Mouse (Mus musculus): ENCODE measurements around the gene Evx2. TPM values are rescaled to one million over a fixed set of nuclear protein-coding genes. Genes with fewer than 3 reads are reported as not detected.

The Evx2 gene
- total and polyA plus RNA-seq, 2 experiments from 2014 or later = 0.55 to 4.3 TPM

DNA sequence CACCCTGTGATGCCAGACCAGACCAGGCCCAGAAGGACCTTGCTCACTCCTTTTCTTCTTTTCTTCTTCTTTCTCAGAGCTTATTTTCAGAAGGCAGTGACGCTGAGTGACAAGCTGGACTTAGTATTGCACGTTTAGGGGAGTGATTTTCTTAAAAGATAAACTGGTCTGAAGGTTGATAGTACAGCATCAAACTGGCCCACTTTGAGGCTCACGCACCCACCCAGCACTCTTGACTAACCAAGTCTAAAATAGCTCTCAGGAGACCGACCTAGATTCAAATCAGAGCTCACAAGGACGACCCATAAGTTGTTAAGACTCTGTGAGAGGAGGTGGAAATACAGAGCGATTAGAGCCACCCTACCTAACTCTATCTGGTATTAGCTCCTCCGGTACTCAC, 7.1 kb upstream of the Evx2 start:
- Histone ChIP-seq H3K36me3 (ENCODE audit: insufficient read depth, low read length) (no peaks in the 10 kb centered on the region), H3K27me3 (ENCODE audit: insufficient read depth, low read length) (peaks cover 92% of the 10 kb centered on the region), H3K4me1 (ENCODE audit: insufficient read depth, low read length) (no peaks in the 10 kb centered on the region), H3K9ac (replicated peaks; ENCODE audit: low read length) (no peak overlapping the region), H3K4me3 (ENCODE audit: low read length) (no peak overlapping the region), H3K9me3 (ENCODE audit: low read length) (no peaks in the 10 kb centered on the region), H3K27ac (no peak overlapping the region), H3K4me2 (ENCODE audit: low read depth, low read length) (no peak overlapping the region)
- TF ChIP-seq CTCF (IDR thresholded peaks at IDR 0.05; ENCODE audit: low read depth) = no peak
- no peak for ATAC-seq
- DNase-seq (ENCODE audit: low spot score) = no peak
- 5% methylated on average over 7 of the region's 7 CpGs for WGBS

DNA sequence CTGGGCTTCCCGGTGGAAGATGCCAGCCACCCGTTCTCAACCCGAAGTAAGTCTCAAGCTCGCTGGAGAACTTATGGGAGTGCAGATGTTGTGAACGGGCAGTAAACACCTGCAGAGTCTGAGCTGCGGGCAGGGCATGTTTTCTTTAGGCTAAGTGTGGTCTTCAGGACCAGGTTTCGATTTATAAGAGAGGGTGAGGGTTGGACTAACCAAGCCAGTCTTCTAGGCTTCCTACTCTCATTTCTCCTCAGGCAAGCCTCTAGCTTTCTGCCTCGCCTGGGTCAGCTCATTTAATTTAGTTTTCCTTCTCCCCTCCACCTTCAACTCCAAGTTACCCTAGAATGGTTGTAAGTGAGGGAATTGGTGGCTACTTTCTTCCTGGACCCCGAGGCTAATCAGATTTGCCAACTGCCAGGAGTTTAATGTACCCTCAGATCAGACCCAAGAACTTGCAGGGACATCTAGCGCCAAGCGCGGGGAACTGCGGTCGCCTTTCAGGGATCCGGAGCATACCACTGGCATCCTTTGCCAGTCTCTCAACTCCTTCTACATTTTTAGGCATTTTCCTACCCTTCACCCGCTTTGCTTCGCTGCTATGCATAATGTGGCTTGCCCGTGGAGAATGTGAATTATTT, 4.1 kb upstream of the Evx2 start:
- peak; percentile 83 for DNase-seq (ENCODE audit: low spot score)
- no peak; the same call in 1 of the 2 replicates for ATAC-seq
- Histone ChIP-seq H3K4me2 (ENCODE audit: low read depth, low read length) (no peak overlapping the region), H3K4me1 (ENCODE audit: insufficient read depth, low read length) (no peaks in the 10 kb centered on the region), H3K36me3 (ENCODE audit: insufficient read depth, low read length) (no peaks in the 10 kb centered on the region), H3K9ac (replicated peaks; ENCODE audit: low read length) (no peak overlapping the region), H3K27me3 (ENCODE audit: insufficient read depth, low read length) (peaks cover 92% of the 10 kb centered on the region), H3K4me3 (ENCODE audit: low read length) (no peak overlapping the region), H3K9me3 (ENCODE audit: low read length) (no peaks in the 10 kb centered on the region), H3K27ac (no peak overlapping the region)
- 4% methylated on average over 18 of the region's 18 CpGs for WGBS
- TF ChIP-seq CTCF (IDR thresholded peaks at IDR 0.05; ENCODE audit: low read depth) = peak; percentile 83

DNA sequence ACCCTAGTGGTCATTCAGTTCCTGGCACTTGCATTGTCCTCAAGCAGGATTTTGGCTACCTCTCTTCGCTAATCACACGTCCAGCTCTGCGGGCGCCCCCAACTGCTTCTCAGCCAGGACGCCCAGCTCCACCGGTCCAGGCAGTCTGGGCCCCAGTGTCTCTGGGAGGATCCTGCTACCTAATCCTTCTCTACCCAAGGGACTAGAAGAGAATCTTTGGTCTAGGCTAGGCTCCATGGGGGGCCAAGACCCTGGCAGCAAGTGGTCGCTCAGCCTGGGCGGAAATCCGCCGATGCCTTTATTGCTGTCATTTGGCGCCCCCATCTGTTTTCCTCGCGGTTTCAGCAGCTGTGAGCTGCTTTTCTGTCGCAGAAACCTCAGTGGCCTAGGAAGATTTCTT, 2.3 kb upstream of the Evx2 start:
- peak; percentile 88 for DNase-seq (ENCODE audit: low spot score)
- Histone ChIP-seq H3K4me3 (ENCODE audit: low read length) (peak overlapping the region; percentile 21), H3K27ac (no peak overlapping the region), H3K27me3 (ENCODE audit: insufficient read depth, low read length) (peaks cover 94% of the 10 kb centered on the region), H3K4me1 (ENCODE audit: insufficient read depth, low read length) (no peaks in the 10 kb centered on the region), H3K4me2 (ENCODE audit: low read depth, low read length) (peak overlapping the region; percentile 44), H3K9me3 (ENCODE audit: low read length) (no peaks in the 10 kb centered on the region), H3K9ac (replicated peaks; ENCODE audit: low read length) (no peak overlapping the region), H3K36me3 (ENCODE audit: insufficient read depth, low read length) (no peaks in the 10 kb centered on the region)
- peak; percentile 70 for ATAC-seq
- WGBS = under 1% methylated on average over 14 of the region's 14 CpGs
- TF ChIP-seq CTCF (IDR thresholded peaks at IDR 0.05; ENCODE audit: low read depth) = peak; percentile 70

DNA sequence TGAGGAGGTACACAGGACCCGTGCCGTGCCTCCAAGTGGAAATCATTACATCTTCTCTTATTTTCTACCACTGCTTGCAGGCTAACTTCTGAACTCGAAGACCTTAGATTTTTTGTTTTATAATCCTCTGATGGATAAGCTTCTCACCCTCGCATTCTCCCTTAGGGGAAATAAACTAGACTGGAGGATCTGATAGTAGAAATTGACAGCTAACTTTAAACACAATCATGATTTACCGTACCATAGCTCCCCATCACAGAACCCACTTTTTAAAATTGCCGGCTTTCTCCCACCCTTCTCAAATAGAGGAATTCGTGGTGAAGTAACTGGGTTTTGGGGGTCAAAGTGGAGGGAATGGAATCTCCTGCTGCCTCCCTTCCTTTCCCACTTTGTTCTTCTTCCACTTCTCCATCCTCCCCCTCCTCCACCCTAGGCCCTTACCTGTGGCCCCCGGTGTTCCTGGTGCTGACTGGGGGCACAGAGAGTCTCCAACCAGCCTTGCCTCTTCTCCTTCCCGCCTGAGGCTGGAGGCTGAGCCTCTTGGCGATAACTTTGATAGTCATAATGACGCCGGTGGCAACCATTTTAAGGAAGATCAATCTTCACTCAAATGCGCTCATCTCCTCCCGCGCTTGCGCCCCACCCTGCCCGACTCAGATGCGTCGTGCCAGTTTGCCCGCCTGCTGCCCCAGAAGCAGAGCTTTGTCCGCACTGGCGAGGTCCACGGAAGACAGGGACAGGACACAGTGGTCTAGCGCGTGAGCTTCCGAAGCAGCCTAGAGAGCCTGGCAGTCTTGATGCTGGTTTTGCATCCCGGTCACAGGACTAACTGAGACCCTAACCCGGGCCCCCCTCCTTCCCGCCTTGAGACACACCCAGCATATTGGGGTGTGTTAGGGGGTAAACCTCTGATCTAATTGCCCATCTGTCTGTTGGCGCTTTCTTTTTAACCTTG, 1.3 kb upstream of the Evx2 start:
- Histone ChIP-seq H3K27ac (no peak overlapping the region), H3K27me3 (ENCODE audit: insufficient read depth, low read length) (peaks cover 94% of the 10 kb centered on the region), H3K4me1 (ENCODE audit: insufficient read depth, low read length) (no peaks in the 10 kb centered on the region), H3K9me3 (ENCODE audit: low read length) (no peaks in the 10 kb centered on the region), H3K4me2 (ENCODE audit: low read depth, low read length) (no peak overlapping the region), H3K9ac (replicated peaks; ENCODE audit: low read length) (no peak overlapping the region), H3K4me3 (ENCODE audit: low read length) (no peak overlapping the region), H3K36me3 (ENCODE audit: insufficient read depth, low read length) (no peaks in the 10 kb centered on the region)
- DNase-seq (ENCODE audit: low spot score) (no peak), ATAC-seq (no peak)
- TF ChIP-seq CTCF (IDR thresholded peaks at IDR 0.05; ENCODE audit: low read depth) = no peak
- WGBS = 5% methylated on average over 30 of the region's 30 CpGs

- no peak for ATAC-seq
- under 1% methylated on average over 45 of the region's 47 CpGs for WGBS
Observed at GRCm38 (mm10) chr2:74658667-74659371, 538 bp downstream of the Evx2 start.

GRCm38 (mm10) chr2:74658024-74658666, 1.2 kb downstream of the Evx2 start:
- Histone ChIP-seq H3K4me2 (ENCODE audit: low read depth, low read length) (no peak overlapping the region), H3K4me3 (ENCODE audit: low read length) (peak overlapping the region; percentile 13), H3K27me3 (ENCODE audit: insufficient read depth, low read length) (peaks cover 91% of the 10 kb centered on the region)

More at GRCm38 (mm10) chr2:74658667-74659371, 538 bp downstream of the Evx2 start:
- H3K9ac ChIP-seq (replicated peaks; ENCODE audit: low read length) = no peak overlapping the region
- H3K36me3 ChIP-seq (ENCODE audit: insufficient read depth, low read length) = no peaks in the 10 kb centered on the region
- no peak overlapping the region for H3K27ac ChIP-seq
- DNase-seq (ENCODE audit: low spot score) = no peak
- H3K9me3 ChIP-seq (ENCODE audit: low read length) = no peaks in the 10 kb centered on the region
- H3K4me2 ChIP-seq (ENCODE audit: low read depth, low read length) = no peak overlapping the region
- peak overlapping the region; percentile 3 for H3K4me3 ChIP-seq (ENCODE audit: low read length)
- H3K4me1 ChIP-seq (ENCODE audit: insufficient read depth, low read length) = no peaks in the 10 kb centered on the region
- H3K27me3 ChIP-seq (ENCODE audit: insufficient read depth, low read length) = peaks cover 95% of the 10 kb centered on the region
- no peak for TF ChIP-seq CTCF (IDR thresholded peaks at IDR 0.05; ENCODE audit: low read depth)

More at GRCm38 (mm10) chr2:74658024-74658666, 1.2 kb downstream of the Evx2 start:
- Histone ChIP-seq H3K9me3 (ENCODE audit: low read length) (no peaks in the 10 kb centered on the region), H3K36me3 (ENCODE audit: insufficient read depth, low read length) (no peaks in the 10 kb centered on the region), H3K9ac (replicated peaks; ENCODE audit: low read length) (no peak overlapping the region), H3K27ac (no peak overlapping the region), H3K4me1 (ENCODE audit: insufficient read depth, low read length) (no peaks in the 10 kb centered on the region)
- ATAC-seq (no peak), DNase-seq (ENCODE audit: low spot score) (no peak)
- 3% methylated on average over 15 of the region's 15 CpGs for WGBS
- no peak for TF ChIP-seq CTCF (IDR thresholded peaks at IDR 0.05; ENCODE audit: low read depth)
